Mouse (Mus musculus) lung, embryonic 16.5 days (tissue): ENCODE measurements around the gene Ethe1. TPM values are rescaled to one million over a fixed set of nuclear protein-coding genes. Genes with fewer than 3 reads are reported as not detected.

Experiments
- ATAC-seq: fragments of 200-750 bp; cut with Nextera tagmentation; 2 replicates; pipeline ENCODE4 v1.8.0; 2017; ENCODE audit warnings: low read depth, mild to moderate bottlenecking, moderate library complexity
- H3K27ac ChIP-seq: fragments of 300-500 bp; sonication (generic); 2 replicates; pipeline ENCODE4 v1.5.1; 2014; ENCODE audit warnings: mild to moderate bottlenecking, control low read depth, low read length
- H3K27me3 ChIP-seq: fragments of 300-500 bp; sonication (generic); 2 replicates; pipeline ENCODE4 v1.6.1; 2014; ENCODE audit warnings: low read depth, low read length, mixed read lengths; ENCODE audit not compliant: control insufficient read depth, insufficient read depth
- H3K36me3 ChIP-seq: fragments of 300-500 bp; sonication (generic); 2 replicates; pipeline ENCODE4 v1.6.1; 2014; ENCODE audit warnings: low read length; ENCODE audit not compliant: control insufficient read depth, insufficient read depth
- H3K4me1 ChIP-seq: fragments of 300-500 bp; sonication (generic); replicated peaks from 2 replicates; pipeline ENCODE4 v1.6.1; 2014; ENCODE audit warnings: low read length, mixed read lengths; ENCODE audit not compliant: control insufficient read depth, insufficient read depth
- H3K4me2 ChIP-seq: fragments of 300-500 bp; sonication (generic); 2 replicates; pipeline ENCODE4 v1.6.1; 2014; ENCODE audit warnings: low read depth, low read length, control low read depth
- H3K4me3 ChIP-seq: fragments of 300-500 bp; sonication (generic); 2 replicates; pipeline ENCODE4 v1.5.1; 2014; ENCODE audit warnings: mild to moderate bottlenecking, low read length, control low read depth
- H3K9ac ChIP-seq: fragments of 300-500 bp; sonication (generic); 2 replicates; pipeline ENCODE4 v1.6.1; 2014; ENCODE audit warnings: low read length, control low read depth
- H3K9me3 ChIP-seq: fragments of 300-500 bp; sonication (generic); 2 replicates; pipeline ENCODE4 v1.6.1; 2016; ENCODE audit warnings: low read length; ENCODE audit not compliant: control insufficient read depth
- WGBS: fragments of 180-500 bp; shearing (Covaris S2); extraction: QIAGEN DNeasy Blood & Tissue Kit; methylation state at CpG from one replicate; pipeline ENCODE4 v1.1.7; 2014; 5-methylcytosine and 5-hydroxymethylcytosine counted together
- polyA plus RNA-seq: library from polyadenylated mRNA; unstranded; fragments of >200 nt; fragmentation: Nextera tagmentation; extraction: Ambion mirVana; gene quantifications from 2 replicates; pipeline ENCODE4 v1.2.1, GENCODE M21; 2015

Ethe1 gene
- polyA plus RNA-seq, 1 experiment from 2014 or later, result 22.4 TPM

GRCm38 (mm10) chr7:24605561-24605960 is 18.2 kb downstream of the Ethe1 start:
- Histone ChIP-seq H3K27me3 (peaks cover 7% of the 10 kb centered on the region; the same call in 1 of the 2 replicates), H3K9ac (no peak overlapping the region), H3K4me2 (no peak overlapping the region), H3K4me3 (no peak overlapping the region), H3K27ac (no peak overlapping the region), H3K9me3 (no peaks in the 10 kb centered on the region), H3K36me3 (no peaks in the 10 kb centered on the region), H3K4me1 (peaks cover 5% of the 10 kb centered on the region)
- ATAC-seq, result no peak
- 71% methylated on average over 7 of the region's 7 CpGs for WGBS

GRCm38 (mm10) chr7:24606046-24606445 is 18.7 kb downstream of the Ethe1 start:
- Histone ChIP-seq H3K4me1 (peaks cover 9% of the 10 kb centered on the region), H3K36me3 (no peaks in the 10 kb centered on the region), H3K9ac (no peak overlapping the region), H3K4me2 (no peak overlapping the region), H3K27me3 (peaks cover 10% of the 10 kb centered on the region; the same call in 1 of the 2 replicates), H3K9me3 (no peaks in the 10 kb centered on the region), H3K27ac (no peak overlapping the region), H3K4me3 (no peak overlapping the region)
- ATAC-seq, result no peak
- WGBS, result 78% methylated on average over 7 of the region's 7 CpGs

GRCm38 (mm10) chr7:24608017-24608416 is 20.7 kb downstream of the Ethe1 start:
- no peak overlapping the region for H3K4me3 ChIP-seq

GRCm38 (mm10) chr7:24608561-24608960 is 21.2 kb downstream of the Ethe1 start:
- peaks cover 31% of the 10 kb centered on the region for H3K27me3 ChIP-seq
- 67% methylated on average over 8 of the region's 8 CpGs for WGBS
- no peak overlapping the region for H3K4me3 ChIP-seq

More at GRCm38 (mm10) chr7:24608017-24608416, 20.7 kb downstream of the Ethe1 start:
- WGBS, result 51% methylated on average over 6 of the region's 6 CpGs
- no peak overlapping the region for H3K9ac ChIP-seq
- H3K9me3 ChIP-seq, result no peaks in the 10 kb centered on the region
- H3K4me2 ChIP-seq, result no peak overlapping the region
- peak; percentile 27 for ATAC-seq
- no peaks in the 10 kb centered on the region for H3K36me3 ChIP-seq
- peaks cover 9% of the 10 kb centered on the region for H3K4me1 ChIP-seq
- H3K27me3 ChIP-seq, result peaks cover 26% of the 10 kb centered on the region
- no peak overlapping the region for H3K27ac ChIP-seq

GRCm38 (mm10) chr7:24610144-24610878 is 23.0 kb downstream of the Ethe1 start, which contains the start of gene Phldb3:
TSS of gene Phldb3 (plus strand) at chr7:24610763.
- Histone ChIP-seq H3K27me3 (peaks cover 31% of the 10 kb centered on the region), H3K36me3 (no peaks in the 10 kb centered on the region), H3K27ac (peak within 1 kb of the TSS; percentile 51), H3K9ac (peak within 1 kb of the TSS; percentile 66), H3K4me2 (peak within 1 kb of the TSS; percentile 88), H3K4me3 (peak within 1 kb of the TSS; percentile 59), H3K9me3 (no peaks in the 10 kb centered on the region), H3K4me1 (peaks cover 9% of the 10 kb centered on the region)
- ATAC-seq, result peak; percentile 56
- WGBS, result 5% methylated on average over 27 of the region's 27 CpGs

More at GRCm38 (mm10) chr7:24608561-24608960, 21.2 kb downstream of the Ethe1 start:
- Histone ChIP-seq H3K9me3 (no peaks in the 10 kb centered on the region), H3K9ac (no peak overlapping the region), H3K4me2 (no peak overlapping the region), H3K36me3 (no peaks in the 10 kb centered on the region), H3K27ac (no peak overlapping the region), H3K4me1 (peaks cover 9% of the 10 kb centered on the region)
- ATAC-seq, result no peak

- peak overlapping the region; percentile 88 for H3K4me2 ChIP-seq
- peaks cover 31% of the 10 kb centered on the region for H3K27me3 ChIP-seq
- peak; percentile 88 for ATAC-seq
- peak overlapping the region; percentile 51 for H3K27ac ChIP-seq
- H3K4me3 ChIP-seq, result peak overlapping the region; percentile 59
- WGBS, result under 1% methylated on average over 36 of the region's 36 CpGs
- no peaks in the 10 kb centered on the region for H3K9me3 ChIP-seq
- H3K4me1 ChIP-seq, result peaks cover 9% of the 10 kb centered on the region
- no peaks in the 10 kb centered on the region for H3K36me3 ChIP-seq
- H3K9ac ChIP-seq, result peak overlapping the region; percentile 66
Observed at GRCm38 (mm10) chr7:24610879-24611494, 23.6 kb downstream of the Ethe1 start.

GRCm38 (mm10) chr7:24611709-24612108 is 24.4 kb downstream of the Ethe1 start:
- Histone ChIP-seq H3K27ac (no peak overlapping the region), H3K4me1 (peaks cover 9% of the 10 kb centered on the region), H3K27me3 (peaks cover 31% of the 10 kb centered on the region), H3K4me2 (peak overlapping the region; percentile 88), H3K36me3 (no peaks in the 10 kb centered on the region), H3K4me3 (peak overlapping the region; percentile 59), H3K9me3 (no peaks in the 10 kb centered on the region), H3K9ac (peak overlapping the region; percentile 66)
- no peak for ATAC-seq
- 10% methylated on average over 7 of the region's 7 CpGs for WGBS

- 4% methylated on average over 27 of the region's 27 CpGs for WGBS
- Histone ChIP-seq H3K4me2 (peak overlapping the region; percentile 16), H3K4me3 (peak overlapping the region; percentile 1), H3K27ac (no peak overlapping the region), H3K9ac (no peak overlapping the region), H3K36me3 (no peaks in the 10 kb centered on the region), H3K27me3 (peaks cover 31% of the 10 kb centered on the region), H3K9me3 (no peaks in the 10 kb centered on the region), H3K4me1 (peaks cover 9% of the 10 kb centered on the region)
- no peak for ATAC-seq
Observed at GRCm38 (mm10) chr7:24612308-24612910, 25.1 kb downstream of the Ethe1 start.

- Histone ChIP-seq H3K27ac (no peak overlapping the region), H3K9ac (no peak overlapping the region), H3K4me2 (no peak overlapping the region), H3K4me3 (no peak overlapping the region), H3K27me3 (peaks cover 28% of the 10 kb centered on the region), H3K4me1 (peaks cover 9% of the 10 kb centered on the region), H3K9me3 (no peaks in the 10 kb centered on the region), H3K36me3 (no peaks in the 10 kb centered on the region)
- 55% methylated on average over 13 of the region's 13 CpGs for WGBS
- no peak for ATAC-seq
Observed at GRCm38 (mm10) chr7:24614816-24615215, 27.5 kb downstream of the Ethe1 start.
